Mouse (Mus musculus): ENCODE results near the gene Sgk1. TPM values are rescaled to one million over a fixed set of nuclear protein-coding genes. Genes with fewer than 3 reads are reported as not detected.
"Not testable (repeated sequence)": the region's sequence is repeated elsewhere in the genome, so short reads cannot be mapped to it uniquely, and the experiment has no call there.

Gene Sgk1
- polyA plus RNA-seq, 1 experiment from 2014 or later, result 56.3 TPM

DNA sequence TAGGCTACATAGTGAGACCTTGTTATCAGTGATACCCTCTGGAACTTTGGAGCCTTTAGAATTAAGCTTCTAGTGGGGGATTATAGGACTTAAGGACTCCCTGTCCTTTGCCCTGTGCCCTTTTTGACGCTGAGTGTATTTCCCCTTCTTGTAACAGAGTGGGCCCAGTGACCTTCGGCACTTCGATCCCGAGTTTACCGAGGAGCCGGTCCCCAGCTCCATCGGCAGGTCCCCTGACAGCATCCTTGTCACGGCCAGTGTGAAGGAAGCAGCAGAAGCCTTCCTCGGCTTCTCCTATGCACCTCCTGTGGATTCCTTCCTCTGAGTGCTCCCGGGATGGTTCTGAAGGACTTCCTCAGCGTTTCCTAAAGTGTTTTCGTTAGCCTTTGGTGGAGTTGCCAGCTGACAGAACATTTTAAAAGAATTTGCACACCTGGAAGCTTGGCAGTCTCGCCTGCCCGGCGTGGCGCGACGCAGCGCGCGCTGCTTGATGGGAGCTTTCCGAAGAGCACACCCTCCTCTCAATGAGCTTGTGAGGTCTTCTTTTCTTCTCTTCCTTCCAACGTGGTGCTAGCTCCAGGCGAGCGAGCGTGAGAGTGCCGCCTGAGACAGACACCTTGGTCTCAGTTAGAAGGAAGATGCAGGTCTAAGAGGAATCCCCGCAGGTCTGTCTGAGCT, 116.7 kb downstream of the Sgk1 start:
- ATAC-seq (ENCODE audit: low FRiP score, low read depth), result no peak
- Histone ChIP-seq H3K27ac (no peak overlapping the region), H3K4me2 (replicated peaks) (peak overlapping the region; percentile 60), H3K4me3 (peak overlapping the region; percentile 20), H3K9me3 (no peaks in the 10 kb centered on the region), H3K36me3 (peaks cover 30% of the 10 kb centered on the region), H3K9ac (no peak overlapping the region), H3K27me3 (no peaks in the 10 kb centered on the region), H3K4me1 (peaks cover 26% of the 10 kb centered on the region)
- 87% methylated on average over 28 of the region's 28 CpGs for WGBS

DNA sequence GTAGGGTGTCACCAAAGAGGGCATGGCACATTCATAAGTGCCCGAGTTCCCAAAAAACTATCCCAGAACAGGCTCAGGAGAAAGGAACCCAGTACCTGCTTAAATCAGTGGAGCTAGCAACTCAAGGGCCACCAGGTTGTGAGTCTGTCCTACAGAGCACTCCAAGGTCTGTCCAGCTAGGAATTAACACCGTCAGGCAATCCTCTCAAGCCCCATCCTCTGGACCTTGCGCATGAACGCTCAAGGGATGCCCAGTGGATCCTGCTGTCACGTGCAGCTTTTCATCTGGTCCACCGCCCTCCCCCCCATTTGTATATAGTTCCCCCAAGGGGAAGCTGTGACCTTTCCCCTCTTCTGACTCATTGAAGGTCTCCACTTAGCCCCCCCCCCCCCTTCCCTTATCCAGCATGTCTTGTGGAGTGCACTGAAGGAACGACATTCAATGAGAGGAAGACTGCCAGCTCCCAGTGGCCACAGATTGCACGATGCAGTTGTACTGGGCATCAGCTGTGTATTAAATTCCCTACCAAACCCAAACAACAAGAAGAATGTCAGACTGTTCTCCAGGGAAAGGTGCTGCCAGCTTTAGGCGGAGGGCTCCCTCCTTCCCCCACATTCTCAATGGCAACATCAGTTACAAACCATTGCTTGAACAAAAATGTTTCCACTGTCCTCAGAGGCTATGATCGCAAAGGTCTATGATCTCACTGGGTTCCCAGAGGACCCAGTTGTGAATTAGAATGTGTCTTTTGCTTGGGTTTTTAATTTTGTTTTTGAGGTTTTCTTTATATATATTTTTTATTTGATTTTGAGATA, 118.7 kb downstream of the Sgk1 start:
- Histone ChIP-seq H3K9me3 (no peaks in the 10 kb centered on the region), H3K4me1 (peaks cover 26% of the 10 kb centered on the region), H3K27ac (no peak overlapping the region), H3K4me3 (no peak overlapping the region), H3K27me3 (no peaks in the 10 kb centered on the region), H3K4me2 (replicated peaks) (no peak overlapping the region), H3K36me3 (peaks cover 30% of the 10 kb centered on the region), H3K9ac (no peak overlapping the region)
- ATAC-seq (ENCODE audit: low FRiP score, low read depth), result no peak
- 78% methylated on average over 10 of the region's 10 CpGs for WGBS

DNA sequence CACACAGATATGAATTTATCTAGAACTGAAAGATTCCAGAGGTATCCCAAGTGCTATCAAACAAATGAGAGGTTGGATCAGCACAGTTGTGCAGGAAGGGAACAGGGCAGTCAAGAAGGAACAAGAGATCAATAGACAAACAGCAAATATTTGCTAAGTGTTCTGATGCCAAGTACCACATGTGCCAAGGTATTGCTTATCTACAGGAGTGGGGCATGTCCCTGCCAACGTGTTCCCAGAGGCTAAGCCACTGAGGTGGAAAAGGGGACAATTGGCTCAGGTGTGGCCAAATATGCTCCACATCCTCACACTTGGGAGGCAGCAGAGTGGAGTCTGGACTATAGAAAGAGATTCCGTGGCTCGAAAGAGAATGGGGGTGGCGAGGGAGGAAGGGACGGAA, 119.6 kb downstream of the Sgk1 start:
- 84% methylated on average over 3 of the region's 5 CpGs for WGBS
- no peak overlapping the region for H3K4me3 ChIP-seq
- peaks cover 25% of the 10 kb centered on the region for H3K36me3 ChIP-seq
- H3K4me1 ChIP-seq, result peaks cover 20% of the 10 kb centered on the region
- no peak overlapping the region for H3K9ac ChIP-seq
- H3K27me3 ChIP-seq, result no peaks in the 10 kb centered on the region
- no peak for ATAC-seq (ENCODE audit: low FRiP score, low read depth)
- H3K4me2 ChIP-seq (replicated peaks), result no peak overlapping the region
- no peaks in the 10 kb centered on the region for H3K9me3 ChIP-seq
- no peak overlapping the region for H3K27ac ChIP-seq

DNA sequence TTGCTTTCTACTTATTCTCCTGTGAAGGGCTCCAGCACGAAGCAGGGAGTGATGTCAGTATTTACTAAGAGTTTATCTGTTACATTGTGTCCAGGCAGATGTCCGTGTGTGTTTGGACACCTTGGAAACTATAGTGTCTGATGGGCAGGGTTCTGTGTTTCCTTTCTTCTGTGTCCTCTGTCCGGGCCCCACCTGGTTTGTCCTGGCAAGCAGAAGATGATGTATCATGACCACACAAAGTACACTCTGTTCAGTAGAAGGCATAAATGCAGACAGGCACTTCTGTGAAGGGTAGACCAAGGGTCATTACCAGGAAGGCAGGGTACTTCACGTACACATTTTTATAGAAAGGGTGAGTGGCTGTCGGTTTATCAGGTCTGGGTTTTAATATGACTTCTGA, 122.8 kb downstream of the Sgk1 start:
- no peak overlapping the region for H3K4me3 ChIP-seq
- H3K9me3 ChIP-seq, result no peaks in the 10 kb centered on the region
- 0 out of 2 replicates have a peak, but pooled peaks cover 3% of the 10 kb centered on the region for H3K4me1 ChIP-seq
- ATAC-seq (ENCODE audit: low FRiP score, low read depth), result no peak
- no peak overlapping the region for H3K4me2 ChIP-seq (replicated peaks)
- 76% methylated on average over 5 of the region's 5 CpGs for WGBS
- H3K27ac ChIP-seq, result no peak overlapping the region
- H3K36me3 ChIP-seq, result no peaks in the 10 kb centered on the region
- H3K27me3 ChIP-seq, result no peaks in the 10 kb centered on the region
- H3K9ac ChIP-seq, result no peak overlapping the region

DNA sequence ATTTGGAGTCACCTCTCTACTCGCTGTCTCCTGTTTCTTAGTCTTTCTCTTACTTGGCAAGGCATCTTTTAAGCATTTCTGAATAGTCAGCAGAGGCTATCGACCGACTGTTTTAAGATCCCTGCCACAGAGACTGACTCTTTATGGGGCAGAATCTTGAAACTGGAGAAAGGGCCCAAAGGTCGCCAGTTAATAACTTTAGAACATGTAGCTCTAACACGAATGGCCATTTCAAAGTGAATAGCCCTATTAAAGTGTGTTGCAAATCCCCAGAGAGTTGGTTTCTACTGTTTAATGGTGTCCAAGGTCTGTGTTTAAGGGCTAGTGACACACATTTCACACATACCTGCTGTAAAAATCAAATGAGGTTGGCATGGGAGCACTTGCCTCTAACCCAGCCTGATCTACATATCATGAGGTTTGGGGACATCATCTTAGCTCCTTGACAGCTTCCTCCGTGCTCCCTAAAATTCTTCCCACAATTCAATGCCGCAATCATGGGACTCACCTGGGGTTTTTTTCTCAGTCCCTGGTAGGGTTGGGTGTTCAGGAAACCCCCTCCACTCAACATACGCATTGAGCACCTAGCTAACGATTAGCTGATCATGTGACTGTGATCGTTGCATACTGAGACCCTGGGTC, 125.3 kb downstream of the Sgk1 start:
- WGBS, result 58% methylated on average over 10 of the region's 10 CpGs
- H3K9me3 ChIP-seq, result no peaks in the 10 kb centered on the region
- H3K27ac ChIP-seq, result no peak overlapping the region
- no peak overlapping the region for H3K4me3 ChIP-seq
- ATAC-seq (ENCODE audit: low FRiP score, low read depth), result no peak
- no peaks in the 10 kb centered on the region for H3K36me3 ChIP-seq
- H3K9ac ChIP-seq, result no peak overlapping the region
- no peak overlapping the region for H3K4me2 ChIP-seq (replicated peaks)
- H3K27me3 ChIP-seq, result no peaks in the 10 kb centered on the region
- no peaks in the 10 kb centered on the region for H3K4me1 ChIP-seq

DNA sequence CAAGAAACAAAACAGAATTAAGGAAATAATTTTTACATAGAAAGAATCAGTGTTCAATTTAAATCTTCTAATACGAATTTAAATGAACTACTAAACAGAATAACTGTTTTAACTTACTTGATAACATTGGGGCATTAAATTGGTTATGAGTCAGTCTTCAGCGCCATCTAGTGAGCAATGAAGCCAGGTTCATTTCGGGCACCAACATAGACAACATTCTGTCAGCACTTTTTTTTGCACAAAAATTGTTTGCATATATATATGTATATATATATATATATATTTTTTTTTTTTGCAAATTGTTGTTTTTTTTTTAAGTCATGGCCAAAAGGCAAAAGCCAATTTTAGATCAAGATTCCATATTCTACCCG, 125.8 kb downstream of the Sgk1 start:
- 43% methylated on average over 4 of the region's 4 CpGs for WGBS
- no peak overlapping the region for H3K27ac ChIP-seq
- no peak for ATAC-seq (ENCODE audit: low FRiP score, low read depth)
- no peaks in the 10 kb centered on the region for H3K36me3 ChIP-seq
- no peak overlapping the region for H3K4me3 ChIP-seq
- no peaks in the 10 kb centered on the region for H3K9me3 ChIP-seq
- no peaks in the 10 kb centered on the region for H3K27me3 ChIP-seq
- no peak overlapping the region for H3K9ac ChIP-seq
- H3K4me1 ChIP-seq, result no peaks in the 10 kb centered on the region
- H3K4me2 ChIP-seq (replicated peaks), result no peak overlapping the region

DNA sequence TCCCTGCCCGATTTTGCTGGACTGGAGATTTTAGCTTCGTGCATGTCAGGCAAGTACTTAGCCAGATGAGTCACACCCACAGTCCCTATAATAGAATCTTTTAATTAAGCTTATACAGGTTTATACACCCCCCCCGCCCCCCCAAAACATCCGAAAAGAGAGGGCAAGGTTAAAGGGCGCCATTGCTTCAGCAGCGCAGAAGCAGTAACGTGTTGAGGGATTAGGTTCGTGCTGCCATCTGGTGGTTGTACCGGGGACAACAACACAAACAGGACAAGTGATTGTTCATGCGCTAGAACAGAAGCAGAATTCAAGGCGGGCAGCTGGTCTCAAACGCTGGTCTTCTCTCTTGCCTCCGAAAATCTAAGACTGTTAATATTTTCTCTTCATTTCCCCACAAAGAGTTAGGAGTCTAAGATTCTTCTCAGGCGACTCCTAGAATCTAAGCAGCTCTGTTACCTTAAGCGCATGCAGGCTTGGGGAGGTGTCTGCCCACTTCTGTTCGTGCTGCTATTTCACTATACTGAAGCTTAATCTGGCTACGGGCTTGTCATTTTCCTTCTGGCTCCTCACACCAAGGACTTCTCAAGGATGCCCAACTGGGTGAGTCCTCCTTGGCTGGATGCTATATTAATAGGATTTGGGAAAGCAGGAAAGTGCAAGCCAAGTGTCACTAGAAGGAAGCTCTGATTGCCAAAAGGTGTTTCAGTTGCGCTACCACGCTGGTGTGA, 128.3 kb downstream of the Sgk1 start:
- H3K4me2 ChIP-seq (replicated peaks), result 0 out of 2 replicates have a peak overlapping the region, but pooled peaks have one; percentile 3
- H3K9ac ChIP-seq, result no peak overlapping the region
- WGBS, result 37% methylated on average over 19 of the region's 19 CpGs
- no peaks in the 10 kb centered on the region for H3K9me3 ChIP-seq
- no peak overlapping the region for H3K27ac ChIP-seq
- no peak overlapping the region for H3K4me3 ChIP-seq
- no peaks in the 10 kb centered on the region for H3K36me3 ChIP-seq
- no peaks in the 10 kb centered on the region for H3K4me1 ChIP-seq
- H3K27me3 ChIP-seq, result no peaks in the 10 kb centered on the region
- no peak for ATAC-seq (ENCODE audit: low FRiP score, low read depth)

DNA sequence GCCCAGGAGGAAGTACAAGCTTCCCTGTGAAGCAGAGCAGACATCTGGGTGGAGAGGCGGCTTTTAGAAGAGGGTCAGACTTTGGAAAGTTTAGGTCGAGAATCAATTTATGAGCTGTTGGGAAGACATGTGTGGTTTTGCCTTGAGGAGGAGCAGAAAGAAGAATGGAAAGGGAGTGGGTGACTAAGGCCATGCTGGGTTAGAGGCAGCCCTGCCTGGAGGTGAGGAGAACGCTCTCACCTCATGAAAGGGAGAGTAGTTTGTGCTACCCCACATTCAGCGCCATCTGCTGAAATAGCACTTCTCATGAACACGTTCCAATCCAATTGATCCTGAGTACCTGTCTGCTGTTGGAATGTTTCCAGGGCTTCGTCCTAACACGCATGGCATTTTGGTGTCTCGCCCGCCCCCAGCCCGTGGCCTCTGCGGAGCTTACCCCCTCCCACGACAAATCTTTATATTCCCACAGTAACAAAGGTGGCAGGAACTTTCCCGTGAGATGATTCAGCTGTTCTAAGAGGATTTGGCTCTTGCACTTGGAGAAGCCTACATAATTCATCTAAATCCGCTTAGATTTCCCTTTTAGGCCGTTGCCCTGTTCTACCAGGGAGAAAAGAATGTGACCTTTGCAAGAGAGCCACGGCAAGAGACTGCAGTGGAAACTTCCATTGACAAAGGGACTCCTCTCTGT, 135.6 kb downstream of the Sgk1 start:
- ATAC-seq (ENCODE audit: low FRiP score, low read depth), result no peak
- H3K27me3 ChIP-seq, result no peaks in the 10 kb centered on the region
- no peak overlapping the region for H3K27ac ChIP-seq
- no peaks in the 10 kb centered on the region for H3K4me1 ChIP-seq
- WGBS, result 62% methylated on average over 16 of the region's 16 CpGs
- no peaks in the 10 kb centered on the region for H3K9me3 ChIP-seq
- H3K36me3 ChIP-seq, result no peaks in the 10 kb centered on the region
- H3K9ac ChIP-seq, result no peak overlapping the region
- no peak overlapping the region for H3K4me3 ChIP-seq
- no peak overlapping the region for H3K4me2 ChIP-seq (replicated peaks)

DNA sequence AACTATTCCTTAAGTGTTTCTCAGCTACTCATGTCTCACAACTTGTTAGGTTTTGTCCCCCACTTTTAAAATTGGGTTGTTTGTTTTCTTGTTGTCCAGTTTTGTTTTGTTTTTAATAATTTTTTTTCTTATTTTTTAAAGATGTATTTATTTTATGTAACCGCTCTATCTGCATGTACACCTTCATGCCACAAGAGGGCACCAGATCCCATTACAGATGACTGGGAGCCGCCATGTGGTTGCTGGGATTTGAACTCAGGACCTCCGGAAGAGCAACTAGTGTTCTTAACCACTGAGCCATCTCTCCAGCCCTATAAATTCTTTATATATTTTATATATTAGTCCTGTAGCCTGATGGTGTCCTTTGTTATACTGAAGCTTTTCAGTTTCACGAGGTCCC, 136.6 kb downstream of the Sgk1 start:
- Histone ChIP-seq H3K9me3 (no peaks in the 10 kb centered on the region), H3K4me1 (no peaks in the 10 kb centered on the region), H3K27me3 (no peaks in the 10 kb centered on the region), H3K36me3 (no peaks in the 10 kb centered on the region), H3K4me2 (replicated peaks) (no peak overlapping the region), H3K4me3 (no peak overlapping the region), H3K9ac (no peak overlapping the region), H3K27ac (no peak overlapping the region)
- no peak for ATAC-seq (ENCODE audit: low FRiP score, low read depth)
- WGBS, result 91% methylated on average over 4 of the region's 4 CpGs

DNA sequence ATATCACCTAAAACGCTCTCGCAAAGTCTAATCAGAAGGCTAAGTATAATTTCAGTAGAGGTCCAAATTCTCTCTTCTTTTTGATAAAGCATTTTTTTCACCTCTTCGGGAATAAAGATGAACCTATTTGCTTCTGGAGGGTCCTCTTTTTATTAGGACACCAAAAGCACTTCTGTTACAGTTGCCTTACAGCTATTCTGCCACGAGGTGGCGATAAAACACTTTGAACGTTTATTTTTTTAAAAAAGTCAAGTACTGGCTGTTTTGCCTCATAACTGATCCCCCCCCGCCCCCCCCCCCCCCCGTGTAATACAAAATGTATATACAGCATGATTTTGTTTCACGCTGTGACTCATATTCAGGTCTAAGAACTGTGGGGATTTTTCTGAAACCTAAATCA, 152.3 kb downstream of the Sgk1 start:
- no peaks in the 10 kb centered on the region for H3K27me3 ChIP-seq
- no peak overlapping the region for H3K4me2 ChIP-seq (replicated peaks)
- no peak overlapping the region for H3K27ac ChIP-seq
- H3K9me3 ChIP-seq, result no peaks in the 10 kb centered on the region
- WGBS, result 7% methylated on average over 9 of the region's 9 CpGs
- ATAC-seq (ENCODE audit: low FRiP score, low read depth), result no peak
- no peaks in the 10 kb centered on the region for H3K36me3 ChIP-seq
- no peak overlapping the region for H3K9ac ChIP-seq
- no peaks in the 10 kb centered on the region for H3K4me1 ChIP-seq
- no peak overlapping the region for H3K4me3 ChIP-seq

DNA sequence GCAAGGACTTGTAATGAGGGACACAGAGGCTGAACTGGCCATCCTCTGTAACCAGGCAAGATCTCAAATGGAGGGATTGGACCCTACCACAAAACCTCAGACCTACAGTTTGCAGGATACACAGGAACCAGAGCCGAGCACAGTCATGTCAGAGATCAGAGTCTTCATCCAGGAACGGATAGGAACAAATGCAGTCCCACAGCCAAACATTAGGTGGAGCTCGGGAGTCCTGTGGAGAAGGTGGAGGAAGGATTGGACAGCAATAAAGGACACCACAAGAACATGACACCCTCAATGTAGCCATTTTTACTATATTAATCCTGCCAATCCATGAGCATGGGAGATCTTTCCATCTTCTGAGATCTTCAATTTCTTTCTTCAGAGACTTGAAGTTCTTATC, 154.3 kb downstream of the Sgk1 start:
- H3K27ac ChIP-seq; H3K9ac ChIP-seq; H3K27me3 ChIP-seq; H3K4me3 ChIP-seq; H3K9me3 ChIP-seq; ATAC-seq (ENCODE audit: low FRiP score, low read depth); H3K36me3 ChIP-seq; H3K4me2 ChIP-seq (replicated peaks); H3K4me1 ChIP-seq: not testable (repeated sequence)
- 2% methylated on average over 3 of the region's 3 CpGs for WGBS
